Mouse (Mus musculus) skeletal muscle tissue, adult 2 months (tissue): ENCODE results near the gene 9130409I23Rik.
"Not testable (repeated sequence)": the region's sequence is repeated elsewhere in the genome, so short reads cannot be mapped to it uniquely, and the experiment has no call there.

Source experiments
- DNase-seq: peaks from one replicate; pipeline ENCODE4 v3.0.0-alpha.2; 2012; ENCODE audit warnings: low read depth, low spot score

The 9130409I23Rik gene

DNA sequence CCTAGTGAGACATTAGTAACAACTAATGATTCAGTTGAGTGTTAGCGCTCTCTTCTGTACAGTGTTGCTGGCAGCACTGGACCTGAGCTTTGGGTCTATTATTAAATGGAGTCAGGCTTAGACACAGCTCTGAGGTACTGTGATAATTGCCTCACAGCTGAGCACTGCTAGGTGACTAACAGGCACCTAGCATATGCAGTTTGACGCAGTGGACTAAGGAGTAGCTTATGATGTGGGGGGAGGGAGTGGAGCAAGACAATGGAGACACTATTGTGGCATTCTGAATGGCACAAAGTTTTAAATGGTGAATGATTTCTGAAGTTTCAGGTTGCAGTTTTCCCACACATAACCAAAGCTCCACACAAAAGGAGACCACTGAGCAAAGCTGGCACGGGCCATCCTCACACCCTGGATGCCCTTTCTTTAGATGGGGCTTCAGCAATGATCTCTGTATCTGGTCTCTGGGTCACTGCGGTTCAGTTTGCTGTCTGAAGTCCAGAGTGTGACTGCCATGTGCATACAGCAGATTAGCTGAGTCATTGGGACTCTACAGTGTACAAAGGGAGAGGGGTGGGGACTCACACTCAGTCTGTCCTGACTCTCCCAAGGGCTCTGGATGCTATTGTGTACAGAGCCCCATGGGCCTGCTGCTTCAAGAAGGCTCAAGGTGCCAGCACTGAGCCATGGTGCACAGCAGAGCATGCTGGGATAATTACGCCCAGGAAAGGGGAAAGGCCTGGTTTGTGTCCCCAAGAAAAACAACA, 15.8 kb upstream of the 9130409I23Rik start:
- not testable (repeated sequence) for DNase-seq

DNA sequence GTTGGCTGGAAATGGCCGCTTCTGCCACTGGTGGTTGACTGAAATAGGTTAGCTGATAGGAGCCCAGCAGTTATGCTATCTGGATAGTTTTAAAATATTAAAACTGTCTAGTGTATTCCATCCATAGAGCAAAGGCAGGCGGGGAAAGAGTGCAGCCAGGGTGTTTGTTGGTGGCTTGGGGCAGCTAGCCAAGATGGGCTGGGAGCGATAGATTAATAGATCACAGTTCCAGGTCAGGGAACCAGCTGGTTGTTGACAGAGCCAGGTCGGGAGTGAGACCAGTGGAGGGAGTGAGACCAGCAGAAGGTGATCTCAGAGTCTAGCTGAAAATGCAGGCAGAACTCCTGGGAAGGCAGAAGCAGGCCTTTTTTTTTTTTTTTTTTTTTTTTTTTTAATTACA, 13.4 kb upstream of the 9130409I23Rik start:
- no peak for DNase-seq

DNA sequence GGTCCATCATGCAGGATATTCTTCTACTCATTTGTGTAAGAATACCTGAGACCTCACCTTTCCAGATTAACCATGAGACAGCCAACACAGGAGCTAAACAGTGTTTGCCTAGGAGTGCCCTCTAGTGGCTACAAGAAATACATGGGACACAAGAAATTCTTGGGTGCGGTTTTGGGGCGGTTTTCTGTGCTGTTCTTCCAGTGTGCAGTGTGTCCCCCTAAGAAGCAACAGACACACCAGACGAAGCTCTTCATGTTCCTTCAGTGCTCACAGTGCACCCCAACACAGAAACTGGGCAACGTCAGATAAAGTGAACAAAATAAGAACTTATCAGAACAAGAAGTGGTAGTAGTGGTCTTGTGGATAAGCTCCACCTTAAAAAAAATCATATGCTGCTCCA, 11.4 kb upstream of the 9130409I23Rik start:
- DNase-seq, result no peak

DNA sequence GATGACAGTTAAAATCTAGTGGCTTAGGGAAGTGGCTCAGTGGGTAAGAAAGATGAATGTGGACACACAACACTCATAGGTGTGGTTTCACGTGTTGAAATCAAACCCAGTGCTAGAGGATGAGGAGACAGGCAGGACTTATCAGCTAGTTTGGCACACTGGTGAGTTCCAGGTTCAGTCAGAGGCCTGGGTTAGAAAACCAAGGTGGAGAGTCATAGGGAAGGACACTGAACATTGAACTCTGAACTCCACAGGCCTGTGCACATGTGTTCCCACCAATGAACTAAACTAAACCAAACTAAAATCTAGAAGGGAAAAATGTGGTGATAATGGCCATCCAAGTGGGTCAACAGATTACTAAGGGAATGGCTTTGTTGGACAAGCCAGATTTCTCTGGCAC, 3.5 kb upstream of the 9130409I23Rik start:
- DNase-seq, result no peak

DNA sequence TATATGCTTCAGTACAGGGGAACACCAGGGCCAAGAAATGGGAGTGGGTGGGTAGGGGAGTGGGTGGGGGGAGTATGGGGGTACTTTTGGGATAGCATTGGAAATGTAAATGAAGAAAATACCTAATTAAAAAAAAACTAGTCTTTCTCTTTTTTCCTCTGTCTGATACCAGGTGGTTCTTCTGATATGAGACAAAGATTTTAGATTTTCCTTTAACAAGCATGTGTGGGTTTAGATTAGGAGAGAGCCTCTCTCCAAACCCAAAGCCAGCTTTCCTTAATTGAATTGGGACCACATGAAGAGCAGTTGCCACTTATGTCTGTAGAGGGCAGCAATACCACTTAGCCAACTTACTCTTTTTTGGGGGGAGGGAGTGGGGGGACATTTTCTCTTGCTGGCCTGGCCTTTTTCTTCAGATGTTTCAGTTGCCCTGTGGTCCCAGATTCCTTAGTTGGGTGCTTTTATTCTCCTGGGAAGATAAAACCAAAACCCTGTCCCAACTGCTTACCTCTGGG, 1.7 kb upstream of the 9130409I23Rik start:
- no peak for DNase-seq

DNA sequence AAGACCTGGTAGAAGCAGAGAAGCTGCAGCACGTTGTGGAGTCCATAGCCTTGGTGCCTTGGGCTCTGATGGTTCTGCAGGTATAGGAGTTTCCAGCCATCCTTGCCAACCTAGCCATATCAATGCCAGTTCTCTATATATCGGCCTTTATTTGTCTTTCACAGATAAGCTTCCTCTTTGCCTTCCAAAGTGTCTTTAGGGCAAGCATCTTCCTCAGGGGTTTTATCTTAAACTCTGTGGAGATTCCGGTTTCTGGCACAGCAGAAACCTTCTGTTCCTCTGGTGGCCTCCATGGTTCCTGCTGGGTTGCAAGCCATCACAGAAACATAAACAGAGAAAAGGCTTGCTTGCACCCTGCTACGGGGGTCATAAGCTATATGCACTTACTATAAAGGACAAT, 1.9 kb downstream of the 9130409I23Rik start:
- DNase-seq, result no peak

DNA sequence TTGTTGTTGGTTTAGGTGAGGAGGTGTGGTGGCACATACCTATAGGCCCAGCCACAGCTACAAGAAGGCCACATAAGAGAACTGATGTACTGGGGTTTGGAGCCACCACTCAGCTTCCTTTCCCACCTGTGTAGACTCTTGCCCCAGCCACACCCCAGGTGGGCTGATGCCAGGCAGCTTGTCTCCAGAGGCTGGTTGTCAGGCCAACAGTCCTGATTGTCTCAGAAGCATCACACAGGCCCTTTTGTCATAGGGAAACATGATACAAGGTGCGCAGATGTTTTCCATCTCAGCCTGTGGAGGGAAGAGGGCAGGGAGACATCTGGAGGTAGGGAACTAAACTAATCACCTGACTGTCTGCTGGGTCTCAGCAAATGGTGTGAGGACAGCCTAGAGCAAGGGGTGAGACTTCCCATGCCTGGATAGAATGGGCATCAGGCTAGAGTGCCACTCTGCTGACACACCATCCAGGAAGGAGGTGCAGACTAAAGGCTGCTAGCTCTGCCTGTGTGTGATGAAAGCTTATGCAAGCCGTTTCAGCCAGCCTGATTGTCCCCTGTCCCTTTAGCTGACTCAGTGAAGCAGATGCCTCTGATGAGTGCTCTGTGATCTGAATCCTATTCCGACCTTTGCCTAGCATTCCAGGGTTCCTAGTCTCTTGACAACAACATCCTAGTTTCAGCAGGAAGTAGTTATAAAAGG, 10.9 kb downstream of the 9130409I23Rik start:
- no peak for DNase-seq

DNA sequence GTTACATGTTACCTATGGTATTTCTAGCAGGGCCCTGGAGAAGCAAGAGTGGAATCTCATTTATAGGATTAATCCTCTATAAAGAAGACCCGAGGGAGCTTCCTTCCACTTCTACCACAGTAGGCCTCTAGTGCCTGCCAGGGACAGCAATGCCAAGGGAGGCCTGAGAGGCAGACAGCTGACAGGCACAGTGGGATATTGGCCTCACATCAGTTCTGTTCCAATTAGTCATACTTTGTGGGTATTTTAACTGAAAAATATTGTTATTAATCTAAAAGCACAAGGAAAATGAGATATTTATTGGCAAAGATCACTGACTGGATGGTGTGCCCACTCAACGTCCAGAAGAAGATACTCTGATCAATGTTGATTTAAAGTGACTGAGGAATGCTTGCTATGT, 13.0 kb downstream of the 9130409I23Rik start:
- DNase-seq, result no peak

DNA sequence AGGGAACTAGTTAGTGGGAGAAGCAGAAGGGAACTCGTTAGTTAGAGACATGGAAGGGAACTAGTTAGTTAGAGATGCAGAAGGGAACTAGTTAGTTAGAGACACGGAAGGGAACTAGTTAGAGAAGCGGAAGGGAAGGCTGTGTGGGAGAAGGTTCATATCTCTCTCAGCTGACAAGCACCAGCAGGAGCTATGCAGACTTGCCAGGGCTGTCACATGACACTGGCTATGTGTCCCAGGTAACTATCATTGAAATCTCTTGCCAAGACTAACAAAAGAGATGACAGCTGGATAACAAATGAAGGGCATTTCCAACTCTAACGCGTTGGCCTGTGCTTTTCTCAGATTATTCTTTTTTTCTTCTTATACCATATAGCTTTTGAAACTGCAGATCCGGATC, 13.6 kb downstream of the 9130409I23Rik start:
- no peak for DNase-seq

DNA sequence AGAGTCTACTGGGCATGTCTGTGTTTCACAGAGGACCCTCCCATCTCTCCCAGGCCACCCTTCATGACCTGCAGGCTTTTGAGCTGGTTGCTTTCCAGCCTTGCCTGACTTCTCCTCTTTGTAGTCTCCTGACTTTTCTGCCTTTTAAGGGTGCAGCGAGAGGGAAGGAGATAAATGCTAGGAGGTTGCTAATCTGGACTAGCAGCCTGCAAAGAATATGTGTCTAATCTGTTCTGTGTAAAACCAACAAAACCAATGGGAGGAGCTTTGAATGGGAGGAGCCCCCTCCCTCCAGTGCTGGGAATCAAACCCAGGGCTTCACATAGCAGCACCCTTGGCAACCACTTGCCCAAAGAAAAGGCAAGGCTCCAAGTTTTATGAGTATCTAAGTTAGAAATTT, 17.3 kb downstream of the 9130409I23Rik start:
- DNase-seq, result no peak

DNA sequence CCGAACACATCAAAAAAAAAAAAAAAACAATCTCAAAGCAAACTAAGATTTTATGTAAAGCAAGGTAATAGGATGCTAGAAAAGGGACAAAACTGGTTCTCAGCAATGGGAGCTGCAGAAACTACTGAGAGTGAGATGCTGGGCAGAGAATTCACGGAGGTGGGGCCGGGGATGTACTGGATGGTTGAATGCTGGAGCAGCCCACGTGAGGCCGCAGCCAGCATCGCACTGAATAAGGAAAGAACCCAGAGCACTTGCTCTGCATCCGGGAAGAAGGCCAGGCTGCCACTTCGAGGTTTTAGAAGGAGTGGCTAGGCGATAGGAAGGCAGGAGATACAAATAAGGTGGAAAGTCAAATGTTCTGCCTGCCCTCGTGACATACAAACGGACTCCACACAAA, 18.6 kb downstream of the 9130409I23Rik start:
- DNase-seq, result no peak

DNA sequence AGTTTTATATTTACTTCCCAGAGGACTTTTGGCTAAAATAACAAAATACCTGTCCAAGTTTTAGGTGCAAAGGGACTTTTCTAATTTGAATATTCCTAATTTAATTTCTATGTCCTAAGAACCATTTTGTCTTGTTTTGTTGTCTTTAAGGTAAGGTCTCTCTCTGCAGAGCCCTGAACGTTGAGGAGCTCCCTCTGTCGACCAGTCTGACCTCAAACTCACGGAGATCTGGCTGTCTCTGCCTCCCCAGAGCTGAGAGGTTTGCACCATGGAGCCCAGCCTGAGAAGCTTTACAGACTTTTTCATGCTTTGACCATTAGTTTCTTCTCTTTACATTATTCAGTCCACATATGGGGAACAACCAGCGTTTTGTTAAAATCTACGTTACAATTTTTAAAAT, 22.0 kb downstream of the 9130409I23Rik start:
- DNase-seq, result no peak

DNA sequence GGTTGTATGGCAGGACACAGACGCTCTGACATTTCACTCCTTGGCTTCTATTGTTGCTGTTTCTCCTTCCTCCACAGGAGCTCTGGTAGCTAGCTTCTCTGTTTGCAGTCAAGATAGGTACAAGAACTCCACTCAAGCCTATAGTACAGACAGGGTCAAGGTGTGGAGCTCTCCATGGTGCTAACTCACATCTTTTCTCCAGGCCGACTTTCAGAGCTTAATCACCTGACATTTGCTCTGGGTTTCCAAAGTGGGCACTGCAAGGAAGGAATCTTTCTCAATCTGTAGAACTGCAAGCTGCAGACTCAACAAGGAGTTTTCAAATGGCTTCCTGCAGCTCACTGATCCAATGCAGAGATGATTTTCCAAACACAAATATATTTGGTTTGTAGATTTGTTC, 33.0 kb downstream of the 9130409I23Rik start:
- no peak for DNase-seq

DNA sequence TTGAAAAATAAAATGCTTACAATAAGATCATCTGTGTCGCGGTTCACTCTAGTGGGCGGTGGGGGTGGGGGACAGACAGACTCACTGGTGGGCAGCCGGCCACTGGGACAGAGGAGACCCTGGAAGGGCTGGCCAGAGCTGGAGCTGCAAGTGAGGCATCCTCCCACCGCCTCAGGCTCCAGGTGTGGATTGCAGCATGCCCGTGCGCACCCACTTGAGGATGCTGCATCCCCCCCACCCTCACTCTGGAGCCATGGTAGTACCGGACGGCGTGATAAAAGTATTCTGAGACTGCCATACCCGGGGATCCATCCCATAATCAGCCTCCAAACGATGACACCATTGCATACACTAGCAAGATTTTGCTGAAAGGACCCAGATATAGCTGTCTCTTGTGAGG, 39.0 kb downstream of the 9130409I23Rik start:
- no peak for DNase-seq
